27 mouse cellular contexts compared by ENCODE assay signal in the genomic region with DNA sequence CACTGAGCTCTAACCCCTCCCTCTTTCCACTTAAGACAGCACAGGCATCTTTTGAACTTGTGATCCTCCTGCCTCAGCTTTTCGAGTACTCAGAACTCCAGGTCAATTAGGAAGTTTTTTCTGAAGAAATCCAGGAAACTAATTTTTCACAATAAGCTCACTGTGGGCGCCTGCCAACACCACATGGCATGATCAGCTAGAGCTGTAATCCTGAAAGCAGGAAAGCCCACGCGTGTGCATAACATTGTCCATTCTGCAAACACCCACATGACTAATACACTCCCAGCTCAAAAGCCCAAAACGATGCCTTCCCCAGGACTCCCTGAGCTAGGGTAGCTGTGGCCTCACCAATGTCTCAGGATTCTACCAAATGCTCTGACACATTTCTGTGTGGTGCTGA.
DNase-seq lines count a peak whose midpoint lies in the region; TF ChIP-seq lines count a peak whose summit lies in the region.
"Had no signal": no experiment of that assay in that cellular context is flagged by ENCODE, and none has a peak within 500 bp of the region (broad histone marks: within the 10 kb centered on the region; RNA-seq: fewer than 3 reads in every experiment).

No protein-coding gene starts in this region.

- intact Hi-C loops in gastrocnemius, adult 2 months (cut with DNase I): no loop called here

- peak; percentile 45 to 80 for DNase-seq in layer of hippocampus, adult 18-20 months (ENCODE audit: low spot score in 2 of 2)
- DNase-seq in layer of hippocampus, postnatal 10 days (ENCODE audit: low spot score in 2 of 2): no peak
- DNase-seq in right cerebral cortex, adult 2 months (ENCODE audit: low spot score in 2 of 2): peak; percentile 58 to 61
- no peak for DNase-seq in right cerebral cortex, postnatal 4 days
- DNase-seq in layer of hippocampus, adult 2 months (ENCODE audit: low spot score in 2 of 2): peak; percentile 56 to 62
- DNase-seq in telencephalon, adult 2 months (ENCODE audit: low read depth, low spot score): peak; percentile 55
- DNase-seq in gastrocnemius, adult 2 months: no peak
- no peak for DNase-seq in B cell, adult 2 months
- DNase-seq: adrenal gland, postnatal 10 days; cerebellum, adult 11-12 months; cerebellum, adult 8-10 months; cerebellum, postnatal 10 days; cerebellum, postnatal 36 days; embryo, embryonic 11 days; gastrocnemius, postnatal 25 days; heart, adult 2 months; heart, postnatal 14 days; heart, postnatal 4 days had no signal

- no peak for TF ChIP-seq CTCF in layer of hippocampus, adult 2 months (conservative IDR thresholded peaks at IDR 0.05)
- no peak for TF ChIP-seq CTCF in gastrocnemius, adult 2 months (IDR thresholded peaks at IDR 0.05)

- H3K27ac ChIP-seq in layer of hippocampus, adult 2 months: peak overlapping the region; percentile 33; the same call in 1 of the 2 replicates
- no peak overlapping the region for H3K27ac ChIP-seq in gastrocnemius, adult 2 months
- H3K27ac ChIP-seq: embryonic facial prominence, embryonic 10.5 days; embryonic facial prominence, embryonic 13.5 days; forebrain, embryonic 12.5 days; forebrain, embryonic 15.5 days; heart, adult 2 months; heart, embryonic 10.5 days; heart, embryonic 13.5 days; hindbrain, embryonic 14.5 days; hindbrain, postnatal 0 days had no signal

- H3K4me3 ChIP-seq in layer of hippocampus, adult 2 months: no peak overlapping the region
- H3K4me3 ChIP-seq in gastrocnemius, adult 2 months: no peak overlapping the region
- H3K4me3 ChIP-seq: embryonic facial prominence, embryonic 10.5 days; embryonic facial prominence, embryonic 13.5 days; erythroblast, embryonic 14.5 days; forebrain, embryonic 12.5 days; forebrain, embryonic 15.5 days; heart, adult 2 months; heart, embryonic 10.5 days; heart, embryonic 13.5 days had no signal

Comparison
In these comparisons a context has a peak if more than half of its experiments do, and no peak if none do; other contexts are left out.
1. DNase-seq: peak in layer of hippocampus, adult 18-20 months (2 of 2), right cerebral cortex, adult 2 months (2 of 2), layer of hippocampus, adult 2 months (2 of 2) and telencephalon, adult 2 months (single experiment); none in layer of hippocampus, postnatal 10 days (0 of 2), right cerebral cortex, postnatal 4 days (single experiment), gastrocnemius, adult 2 months (single experiment) and B cell, adult 2 months (0 of 2).